Mouse (Mus musculus): Measurements from ENCODE around the gene 6430548M08Rik.

DNA sequence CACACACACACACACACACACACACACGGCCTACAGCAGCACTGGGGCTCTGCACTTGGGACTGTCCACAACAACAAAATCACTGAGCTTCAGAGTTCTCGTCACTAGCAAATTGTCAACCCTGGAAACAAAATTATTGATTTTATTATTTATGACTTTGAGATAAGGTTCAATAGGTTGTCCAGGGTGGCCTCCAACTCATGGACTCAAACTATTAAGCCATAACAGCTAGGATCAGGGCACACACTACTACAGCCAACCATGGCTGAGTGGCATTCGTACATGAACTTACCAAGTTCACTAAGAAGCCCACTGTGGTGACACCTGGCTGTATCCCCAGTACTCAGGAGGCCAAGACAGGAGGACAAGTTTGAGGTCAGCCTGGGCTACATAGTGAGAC is 20.8 kb upstream of the 6430548M08Rik start:
- TF ChIP-seq GATA1 (IDR thresholded peaks at IDR 0.05; ENCODE audit: borderline replicate concordance, low read length) = no peak
- no peak for TF ChIP-seq CTCF (IDR thresholded peaks at IDR 0.05; ENCODE audit: low read depth, low read length)
- TF ChIP-seq POLR2AphosphoS5 (IDR thresholded peaks at IDR 0.05; ENCODE audit: insufficient replicate concordance, low read depth, low read length) = no peak
- TF ChIP-seq TAL1 (conservative IDR thresholded peaks at IDR 0.05; ENCODE audit: low read depth, low read length) = no peak
- no peak for TF ChIP-seq GATA2 (IDR thresholded peaks at IDR 0.05; ENCODE audit: borderline replicate concordance, low read depth, low read length)
